Mouse (Mus musculus): Measurements from ENCODE around the gene Nsf.

GRCm38 (mm10) chr11:103997385-103997784 is 43.5 kb upstream of the Nsf start:
- no peak for TF ChIP-seq POLR2A (IDR thresholded peaks at IDR 0.05; ENCODE audit: borderline replicate concordance, low read depth, low read length)
- TF ChIP-seq CTCF (IDR thresholded peaks at IDR 0.05; ENCODE audit: low read depth, low read length) = peak; percentile 92

All from bone marrow macrophage, adult 2 months (primary cell).